Mouse (Mus musculus): ENCODE measurements around the gene Cnr2. TPM values are rescaled to one million over a fixed set of nuclear protein-coding genes. Genes with fewer than 3 reads are reported as not detected.

The Cnr2 gene
- total RNA-seq, 1 experiment from 2014 or later, result 10.9 TPM

- no peak for ATAC-seq (replicated peaks; ENCODE audit: low read depth, poor library complexity, severe bottlenecking)
Observed at GRCm38 (mm10) chr4:135929828-135930227, 34.6 kb downstream of the Cnr2 start.

DNA sequence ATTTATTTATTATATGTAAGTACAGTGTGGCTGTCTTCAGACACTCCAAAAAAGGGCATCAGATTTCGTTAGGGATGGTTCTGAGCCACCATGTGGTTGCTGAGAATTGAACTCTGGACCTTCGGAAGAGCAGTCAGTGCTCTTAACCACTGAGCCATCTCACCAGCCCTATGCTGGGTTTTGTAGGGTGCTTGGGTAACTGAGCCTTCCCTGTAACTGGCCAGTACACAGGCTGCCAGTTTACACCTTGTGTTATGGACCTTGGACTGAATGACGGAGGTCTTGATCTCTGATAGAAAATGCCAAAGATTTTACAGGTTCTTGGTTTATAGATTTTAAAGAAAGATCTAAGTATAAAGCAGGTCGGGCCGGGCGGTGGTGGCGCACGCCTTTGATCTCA lies 35.0 kb downstream of the Cnr2 start:
- ATAC-seq (replicated peaks; ENCODE audit: low read depth, poor library complexity, severe bottlenecking), result no peak

DNA sequence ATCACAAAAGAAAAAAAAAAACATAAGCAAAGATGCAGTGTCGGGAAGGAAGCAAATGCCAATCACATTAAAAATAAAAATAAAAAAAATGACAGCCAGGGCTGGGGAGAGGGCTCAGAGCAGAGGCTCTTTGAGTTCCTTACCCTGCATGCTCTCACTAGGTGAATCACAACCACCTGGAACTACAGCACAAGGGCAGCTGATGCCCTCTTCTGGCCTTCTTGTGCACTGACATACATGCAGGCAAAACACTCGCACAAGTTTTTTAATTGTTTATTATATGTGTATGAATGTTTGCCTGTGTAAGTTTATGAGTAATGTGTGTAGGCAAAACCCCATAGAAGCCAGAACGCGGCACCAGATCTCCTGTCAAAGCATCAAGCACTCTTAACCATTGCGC lies 36.6 kb downstream of the Cnr2 start:
- peak; percentile 65 for ATAC-seq (replicated peaks; ENCODE audit: low read depth, poor library complexity, severe bottlenecking)

DNA sequence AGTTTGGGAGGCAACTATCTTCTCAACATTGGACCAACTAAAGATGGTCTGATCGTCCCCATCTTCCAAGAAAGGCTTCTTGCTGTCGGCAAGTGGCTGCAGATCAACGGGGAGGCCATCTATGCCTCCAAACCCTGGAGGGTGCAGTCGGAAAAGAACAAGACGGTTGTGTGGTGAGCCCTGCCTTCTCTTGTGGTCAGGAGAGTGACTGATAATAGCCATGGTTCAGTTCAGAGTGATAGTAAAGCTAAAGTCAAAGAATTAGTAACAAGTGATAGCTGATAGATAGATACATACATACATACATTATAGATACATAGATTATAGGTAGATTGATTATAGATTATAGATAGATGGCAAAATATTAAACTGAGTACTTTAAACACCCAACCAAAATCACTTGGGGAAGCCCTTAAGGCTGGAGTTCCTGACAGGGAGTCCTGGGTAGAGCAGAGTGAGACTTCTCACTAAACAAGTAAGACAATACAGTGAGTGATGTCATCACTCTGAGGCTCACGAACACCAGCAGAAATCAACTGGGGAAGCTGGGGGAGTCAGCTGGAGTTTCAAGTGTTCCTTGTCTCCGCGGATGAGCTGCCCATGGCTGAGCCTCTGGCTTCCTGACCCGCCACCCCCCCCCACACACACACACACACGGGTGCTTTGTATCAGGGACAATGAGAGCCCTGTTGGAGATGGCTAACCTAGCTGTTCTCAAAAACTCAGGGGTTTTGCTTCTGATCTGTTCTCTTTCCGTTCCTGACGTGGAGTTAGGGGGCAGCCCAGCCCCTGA lies 39.7 kb downstream of the Cnr2 start:
- ATAC-seq (replicated peaks; ENCODE audit: low read depth, poor library complexity, severe bottlenecking), result peak; percentile 81

DNA sequence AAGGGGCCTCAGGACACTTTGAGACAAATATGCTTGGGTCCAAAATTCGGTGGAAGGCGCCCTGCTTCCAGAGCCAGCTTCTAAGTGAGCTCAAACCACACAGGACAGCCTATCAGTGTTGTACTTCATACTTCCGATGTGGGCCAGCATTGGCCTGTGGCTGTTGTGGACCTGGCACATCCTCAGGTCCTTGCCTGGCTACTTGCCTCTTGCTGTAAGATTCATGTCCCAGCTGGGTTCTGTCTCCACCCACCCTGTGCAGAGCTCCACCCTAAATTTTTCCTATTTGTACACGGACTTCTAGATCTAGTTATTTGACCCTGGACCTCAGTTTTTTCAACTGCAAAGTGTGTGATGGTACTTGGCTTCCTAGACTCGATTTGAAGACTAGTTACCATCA lies 40.3 kb downstream of the Cnr2 start:
- ATAC-seq (replicated peaks; ENCODE audit: low read depth, poor library complexity, severe bottlenecking), result no peak; the same call in 1 of the 2 replicates

- no peak for ATAC-seq (replicated peaks; ENCODE audit: low read depth, poor library complexity, severe bottlenecking)
Observed at GRCm38 (mm10) chr4:135938858-135939257, 43.7 kb downstream of the Cnr2 start.

GRCm38 (mm10) chr4:135941026-135941425 lies 45.8 kb downstream of the Cnr2 start:
- 0 out of 2 replicates have a peak, but pooled peaks have one; percentile 33 for ATAC-seq (replicated peaks; ENCODE audit: low read depth, poor library complexity, severe bottlenecking)

DNA sequence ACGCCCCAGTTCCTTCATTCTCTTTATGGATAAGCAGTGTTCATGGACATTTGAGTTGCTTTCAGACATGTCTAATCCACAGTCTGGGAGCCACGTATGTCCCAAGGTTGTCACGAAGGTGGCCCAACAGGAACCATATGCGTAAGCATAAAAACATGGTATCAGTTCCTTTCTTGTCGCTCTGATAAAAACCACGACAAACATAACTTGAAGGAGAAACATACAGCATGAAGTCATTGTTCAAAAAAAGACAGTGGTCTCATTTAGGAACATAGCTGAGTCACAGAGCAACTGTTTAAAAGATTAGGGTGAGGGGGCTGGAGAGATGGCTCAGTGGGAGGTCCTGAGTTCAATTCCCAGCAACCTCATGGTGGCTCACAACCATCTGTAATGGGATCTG lies 47.0 kb downstream of the Cnr2 start:
- 0 out of 2 replicates have a peak, but pooled peaks have one; percentile 9 for ATAC-seq (replicated peaks; ENCODE audit: low read depth, poor library complexity, severe bottlenecking)

DNA sequence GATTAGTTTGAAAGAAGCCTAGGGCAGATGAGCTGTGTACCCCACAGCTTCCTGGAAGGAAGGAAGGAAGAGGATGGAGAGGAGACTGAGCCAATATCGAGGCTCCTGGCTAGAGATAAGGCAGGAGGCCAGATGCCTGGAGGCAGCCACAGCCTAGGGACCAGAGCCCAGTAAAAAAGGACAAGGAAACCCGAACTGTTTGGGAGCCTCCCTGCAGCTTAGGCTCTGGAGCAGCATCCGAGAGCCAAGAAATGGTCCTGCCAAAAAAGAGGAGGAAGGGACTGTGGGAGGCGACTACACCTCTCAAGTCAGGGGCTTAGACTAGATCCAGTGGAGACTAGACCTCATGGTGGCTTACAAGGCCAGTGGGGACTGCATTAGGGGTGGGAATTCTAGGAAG lies 48.2 kb downstream of the Cnr2 start:
- no peak for ATAC-seq (replicated peaks; ENCODE audit: low read depth, poor library complexity, severe bottlenecking)

- ATAC-seq (replicated peaks; ENCODE audit: low read depth, poor library complexity, severe bottlenecking), result peak; percentile 22; the same call in 1 of the 2 replicates
Observed at GRCm38 (mm10) chr4:135945706-135946105, 50.5 kb downstream of the Cnr2 start.

- ATAC-seq (replicated peaks; ENCODE audit: low read depth, poor library complexity, severe bottlenecking), result peak; percentile 96
Observed at GRCm38 (mm10) chr4:135946278-135946658, 51.1 kb downstream of the Cnr2 start, which contains the start of gene Hmgcl. Hmgcl (plus strand) TSS chr4:135946448.

DNA sequence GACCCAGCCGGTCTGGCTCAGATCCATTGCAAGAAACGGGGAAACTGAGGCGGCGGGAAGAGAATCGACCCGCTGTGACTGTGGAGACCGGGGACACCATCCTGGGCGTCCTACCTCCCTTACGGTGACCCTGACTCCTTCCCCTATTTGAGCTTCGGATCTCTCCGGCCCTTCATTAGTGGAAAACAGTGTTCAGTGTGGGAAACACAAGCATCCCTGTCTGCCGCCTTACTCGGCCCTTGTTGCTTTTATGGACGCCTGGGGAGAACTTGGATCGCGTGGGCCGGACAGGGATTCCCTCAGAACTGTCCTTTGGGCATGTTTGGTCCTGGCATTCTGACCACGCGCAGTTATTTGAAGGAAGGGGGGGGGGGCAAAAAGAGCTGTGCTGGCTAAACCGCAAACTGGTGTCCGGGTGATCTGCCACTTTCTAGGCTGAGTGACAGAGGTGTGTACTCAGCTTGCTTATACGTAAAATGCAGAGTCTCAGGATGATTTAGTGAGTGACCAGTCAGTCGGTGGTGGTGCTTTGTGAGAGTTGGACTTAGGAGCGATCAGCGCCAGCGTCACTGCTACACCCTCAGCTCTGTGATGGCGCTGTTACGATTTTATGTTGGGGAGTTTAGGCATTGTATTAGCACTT lies 51.6 kb downstream of the Cnr2 start:
- ATAC-seq (replicated peaks; ENCODE audit: low read depth, poor library complexity, severe bottlenecking), result peak; percentile 12; the same call in 1 of the 2 replicates

GRCm38 (mm10) chr4:135948142-135948541 lies 52.9 kb downstream of the Cnr2 start:
- no peak for ATAC-seq (replicated peaks; ENCODE audit: low read depth, poor library complexity, severe bottlenecking)

GRCm38 (mm10) chr4:135949475-135949874 lies 54.3 kb downstream of the Cnr2 start:
- no peak for ATAC-seq (replicated peaks; ENCODE audit: low read depth, poor library complexity, severe bottlenecking)

GRCm38 (mm10) chr4:135949911-135950310 lies 54.7 kb downstream of the Cnr2 start:
- no peak for ATAC-seq (replicated peaks; ENCODE audit: low read depth, poor library complexity, severe bottlenecking)

DNA sequence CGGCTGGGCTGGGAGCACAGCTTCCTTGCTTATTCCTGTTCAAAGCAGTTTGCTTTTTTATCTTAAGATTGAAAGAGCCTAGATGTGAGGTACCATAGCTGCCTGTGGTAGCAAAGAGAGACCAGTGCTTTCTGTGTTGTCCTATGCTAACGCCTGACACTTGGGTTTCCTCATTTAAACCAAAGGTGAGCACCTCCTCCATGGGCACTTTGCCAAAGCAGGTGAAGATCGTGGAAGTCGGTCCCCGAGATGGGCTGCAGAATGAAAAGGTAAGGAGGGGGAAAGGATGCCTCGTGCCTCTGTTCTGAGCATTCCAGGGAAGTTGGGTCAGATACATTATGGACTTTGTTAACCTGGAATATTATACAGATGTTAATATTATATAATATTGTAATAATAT lies 55.2 kb downstream of the Cnr2 start:
- no peak for ATAC-seq (replicated peaks; ENCODE audit: low read depth, poor library complexity, severe bottlenecking)

- ATAC-seq (replicated peaks; ENCODE audit: low read depth, poor library complexity, severe bottlenecking), result no peak
Observed at GRCm38 (mm10) chr4:135951505-135951904, 56.3 kb downstream of the Cnr2 start.

DNA sequence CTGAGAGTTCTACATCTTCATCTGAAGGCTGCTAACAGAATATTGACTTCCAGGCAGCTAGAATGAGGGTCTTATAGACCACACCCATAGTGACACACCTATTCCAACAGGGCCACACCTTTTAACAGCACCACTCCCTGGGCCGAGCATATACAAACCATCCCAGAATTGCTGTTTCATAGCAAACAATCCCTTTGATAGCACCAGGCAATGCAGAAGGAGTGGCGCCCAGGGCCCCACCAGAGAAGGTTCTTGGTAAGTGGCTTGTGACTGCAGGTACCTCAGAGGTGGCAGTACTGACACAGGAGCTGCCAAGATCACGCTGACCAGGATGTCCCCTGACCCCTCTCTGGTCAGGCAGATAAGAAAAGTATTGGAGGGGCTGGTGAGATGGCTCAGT lies 58.0 kb downstream of the Cnr2 start:
- ATAC-seq (replicated peaks; ENCODE audit: low read depth, poor library complexity, severe bottlenecking), result no peak

- peak; percentile 77 for ATAC-seq (replicated peaks; ENCODE audit: low read depth, poor library complexity, severe bottlenecking)
Observed at GRCm38 (mm10) chr4:135954241-135954640, 59.0 kb downstream of the Cnr2 start.

GRCm38 (mm10) chr4:135955886-135956285 lies 60.7 kb downstream of the Cnr2 start:
- no peak for ATAC-seq (replicated peaks; ENCODE audit: low read depth, poor library complexity, severe bottlenecking)

DNA sequence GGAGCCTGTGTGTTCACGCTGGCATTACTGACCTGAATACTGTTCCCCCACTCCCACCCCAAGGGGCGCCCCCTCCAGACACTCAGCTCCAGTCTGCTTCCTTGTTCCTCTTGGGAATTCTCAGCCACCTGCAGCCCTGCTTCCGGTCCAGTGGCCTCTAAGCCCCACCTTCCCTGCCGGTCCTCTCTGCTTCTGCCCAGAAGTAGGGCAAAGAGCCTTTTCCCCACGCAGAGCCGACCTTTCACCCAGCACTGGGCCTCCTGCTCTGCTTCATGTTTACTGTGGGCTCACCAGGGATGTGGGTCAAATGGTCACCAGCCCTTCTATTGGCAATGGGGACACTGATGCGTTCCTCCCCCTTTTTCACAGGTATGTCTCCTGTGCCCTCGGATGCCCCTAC lies 63.2 kb downstream of the Cnr2 start:
- ATAC-seq (replicated peaks; ENCODE audit: low read depth, poor library complexity, severe bottlenecking), result no peak

Measured in common myeloid progenitor, adult 5-6 weeks (primary cell).